Mouse (Mus musculus) neural tube, embryonic 15.5 days (tissue): ENCODE measurements around the gene Plk5. TPM values are rescaled to one million over a fixed set of nuclear protein-coding genes. Genes with fewer than 3 reads are reported as not detected.
A peak's percentile ranks its signal among the peaks of the same experiment; 100 is the strongest.

Experiments used
- ATAC-seq: fragments of 200-750 bp; cut with Nextera tagmentation; 2 replicates; pipeline ENCODE4 v1.8.0; 2017; ENCODE audit warnings: mild to moderate bottlenecking, moderate TSS enrichment, moderate library complexity; ENCODE audit not compliant: low FRiP score
- H3K27ac ChIP-seq: fragments of 300-500 bp; sonication (generic); replicated peaks from 2 replicates; pipeline ENCODE4 v1.5.1; 2015; ENCODE audit warnings: mild to moderate bottlenecking, inconsistent platforms
- H3K27me3 ChIP-seq: fragments of 300-500 bp; sonication (generic); replicated peaks from 2 replicates; pipeline ENCODE4 v1.6.1; 2015; ENCODE audit warnings: inconsistent platforms
- H3K36me3 ChIP-seq: fragments of 300-500 bp; sonication (generic); 2 replicates; pipeline ENCODE4 v1.6.1; 2015; ENCODE audit warnings: inconsistent platforms
- H3K4me1 ChIP-seq: fragments of 300-500 bp; sonication (generic); 2 replicates; pipeline ENCODE4 v1.6.1; 2015; ENCODE audit warnings: inconsistent platforms
- H3K4me2 ChIP-seq: fragments of 300-500 bp; sonication (generic); 2 replicates; pipeline ENCODE4 v1.6.1; 2015; ENCODE audit warnings: inconsistent platforms, mild to moderate bottlenecking, moderate library complexity
- H3K4me3 ChIP-seq: fragments of 300-500 bp; sonication (generic); replicated peaks from 2 replicates; pipeline ENCODE4 v1.5.1; 2015; ENCODE audit warnings: mild to moderate bottlenecking, inconsistent platforms
- H3K9ac ChIP-seq: fragments of 300-500 bp; sonication (generic); replicated peaks from 2 replicates; pipeline ENCODE4 v1.6.1; 2015; ENCODE audit warnings: mild to moderate bottlenecking, inconsistent platforms
- H3K9me3 ChIP-seq: fragments of 300-500 bp; sonication (generic); replicated peaks from 2 replicates; pipeline ENCODE4 v1.6.1; 2016; ENCODE audit warnings: inconsistent platforms
- WGBS: fragments of 180-500 bp; shearing (Covaris S2); methylation state at CpG from one replicate; pipeline ENCODE4 v1.1.7; 2015; ENCODE audit warnings: mixed read lengths; 5-methylcytosine and 5-hydroxymethylcytosine counted together
- polyA plus RNA-seq: library from polyadenylated mRNA; unstranded; fragments of >200 nt; fragmentation: Nextera tagmentation; extraction: Ambion mirVana; gene quantifications from 2 replicates; pipeline ENCODE4 v1.2.1, GENCODE M21; 2015

Gene Plk5
- polyA plus RNA-seq, 1 experiment from 2014 or later, result 6.1 TPM

GRCm38 (mm10) chr10:80367954-80368353 lies 11.7 kb downstream of the Plk5 start:
- ATAC-seq, result no peak
- H3K4me1 ChIP-seq, result peaks cover 9% of the 10 kb centered on the region
- no peak overlapping the region for H3K4me2 ChIP-seq
- no peak overlapping the region for H3K9ac ChIP-seq
- 56% methylated on average over 5 of the region's 5 CpGs for WGBS
- H3K36me3 ChIP-seq, result no peaks in the 10 kb centered on the region
- no peaks in the 10 kb centered on the region for H3K9me3 ChIP-seq
- H3K4me3 ChIP-seq, result no peak overlapping the region
- H3K27ac ChIP-seq, result no peak overlapping the region
- peaks cover 14% of the 10 kb centered on the region; the same call in 1 of the 2 replicates for H3K27me3 ChIP-seq

GRCm38 (mm10) chr10:80368392-80368791 lies 12.1 kb downstream of the Plk5 start:
- H3K4me1 ChIP-seq, result peaks cover 9% of the 10 kb centered on the region
- ATAC-seq, result no peak
- 87% methylated on average over 6 of the region's 6 CpGs for WGBS
- no peak overlapping the region for H3K9ac ChIP-seq
- no peak overlapping the region for H3K4me3 ChIP-seq
- no peak overlapping the region for H3K27ac ChIP-seq
- H3K36me3 ChIP-seq, result no peaks in the 10 kb centered on the region
- no peaks in the 10 kb centered on the region for H3K9me3 ChIP-seq
- peaks cover 14% of the 10 kb centered on the region; the same call in 1 of the 2 replicates for H3K27me3 ChIP-seq
- H3K4me2 ChIP-seq, result no peak overlapping the region

- no peaks in the 10 kb centered on the region for H3K9me3 ChIP-seq
- H3K27ac ChIP-seq, result no peak overlapping the region
- no peak overlapping the region for H3K4me3 ChIP-seq
- no peak overlapping the region for H3K4me2 ChIP-seq
- H3K4me1 ChIP-seq, result peaks cover 9% of the 10 kb centered on the region
- 79% methylated on average over 21 of the region's 21 CpGs for WGBS
- H3K9ac ChIP-seq, result no peak overlapping the region
- H3K27me3 ChIP-seq, result peaks cover 4% of the 10 kb centered on the region; the same call in 1 of the 2 replicates
- H3K36me3 ChIP-seq, result no peaks in the 10 kb centered on the region
- ATAC-seq, result no peak
These were observed 13.9 kb downstream of the Plk5 start for GRCm38 (mm10) chr10:80369995-80370747.

- peak overlapping the region; percentile 48 for H3K4me2 ChIP-seq
- peaks cover 9% of the 10 kb centered on the region for H3K4me1 ChIP-seq
- no peaks in the 10 kb centered on the region for H3K9me3 ChIP-seq
- H3K27ac ChIP-seq, result peak overlapping the region; percentile 54
- peak overlapping the region; percentile 23; the same call in 1 of the 2 replicates for H3K9ac ChIP-seq
- ATAC-seq, result peak; percentile 88
- peak overlapping the region; percentile 27 for H3K4me3 ChIP-seq
- H3K27me3 ChIP-seq, result no peaks in the 10 kb centered on the region
- 4% methylated on average over 12 of the region's 12 CpGs for WGBS
- no peaks in the 10 kb centered on the region for H3K36me3 ChIP-seq
These were observed 15.2 kb downstream of the Plk5 start for GRCm38 (mm10) chr10:80371411-80371966.

GRCm38 (mm10) chr10:80371983-80372382 lies 15.7 kb downstream of the Plk5 start:
- Histone ChIP-seq H3K27ac (peak overlapping the region; percentile 54), H3K36me3 (no peaks in the 10 kb centered on the region), H3K4me1 (peaks cover 9% of the 10 kb centered on the region), H3K9ac (0 out of 2 replicates have a peak overlapping the region, but pooled peaks have one; percentile 23), H3K9me3 (no peaks in the 10 kb centered on the region), H3K4me2 (peak overlapping the region; percentile 48), H3K4me3 (0 out of 2 replicates have a peak overlapping the region, but pooled peaks have one; percentile 27), H3K27me3 (no peaks in the 10 kb centered on the region)
- WGBS, result 48% methylated on average over 9 of the region's 9 CpGs
- 0 out of 2 replicates have a peak, but pooled peaks have one; percentile 6 for ATAC-seq

- H3K4me2 ChIP-seq, result no peak overlapping the region
- ATAC-seq, result no peak
- no peaks in the 10 kb centered on the region for H3K9me3 ChIP-seq
- no peaks in the 10 kb centered on the region for H3K27me3 ChIP-seq
- no peak overlapping the region for H3K4me3 ChIP-seq
- H3K27ac ChIP-seq, result no peak overlapping the region
- H3K4me1 ChIP-seq, result peaks cover 9% of the 10 kb centered on the region
- H3K36me3 ChIP-seq, result no peaks in the 10 kb centered on the region
- WGBS, result 79% methylated on average over 6 of the region's 6 CpGs
- H3K9ac ChIP-seq, result no peak overlapping the region
These were observed 16.4 kb downstream of the Plk5 start for GRCm38 (mm10) chr10:80372706-80373105.

GRCm38 (mm10) chr10:80374063-80374462 lies 17.8 kb downstream of the Plk5 start:
- H3K4me3 ChIP-seq, result no peak overlapping the region
- WGBS, result 24% methylated on average over 6 of the region's 6 CpGs
- H3K27me3 ChIP-seq, result no peaks in the 10 kb centered on the region
- no peak overlapping the region for H3K9ac ChIP-seq
- H3K4me2 ChIP-seq, result no peak overlapping the region
- H3K27ac ChIP-seq, result no peak overlapping the region
- ATAC-seq, result no peak
- no peaks in the 10 kb centered on the region for H3K9me3 ChIP-seq
- peaks cover 9% of the 10 kb centered on the region for H3K4me1 ChIP-seq
- peaks cover 2% of the 10 kb centered on the region for H3K36me3 ChIP-seq

- no peak overlapping the region for H3K9ac ChIP-seq
- H3K4me2 ChIP-seq, result no peak overlapping the region
- H3K36me3 ChIP-seq, result peaks cover 21% of the 10 kb centered on the region
- H3K27me3 ChIP-seq, result no peaks in the 10 kb centered on the region
- H3K9me3 ChIP-seq, result no peaks in the 10 kb centered on the region
- WGBS, result 3% methylated on average over 7 of the region's 7 CpGs
- ATAC-seq, result no peak
- peaks cover 11% of the 10 kb centered on the region for H3K4me1 ChIP-seq
- no peak overlapping the region for H3K4me3 ChIP-seq
- H3K27ac ChIP-seq, result no peak overlapping the region
These were observed 19.9 kb downstream of the Plk5 start for GRCm38 (mm10) chr10:80376160-80376559.

- H3K27ac ChIP-seq, result no peak overlapping the region
- no peak overlapping the region for H3K9ac ChIP-seq
- H3K36me3 ChIP-seq, result peaks cover 35% of the 10 kb centered on the region
- no peak for ATAC-seq
- H3K9me3 ChIP-seq, result no peaks in the 10 kb centered on the region
- 51% methylated on average over 10 of the region's 10 CpGs for WGBS
- no peak overlapping the region for H3K4me2 ChIP-seq
- H3K27me3 ChIP-seq, result no peaks in the 10 kb centered on the region
- H3K4me1 ChIP-seq, result peaks cover 16% of the 10 kb centered on the region
- H3K4me3 ChIP-seq, result no peak overlapping the region
These were observed 21.5 kb downstream of the Plk5 start for GRCm38 (mm10) chr10:80377716-80378115.

- peak overlapping the region; percentile 59; the same call in 1 of the 2 replicates for H3K4me3 ChIP-seq
- H3K27me3 ChIP-seq, result no peaks in the 10 kb centered on the region
- no peaks in the 10 kb centered on the region for H3K9me3 ChIP-seq
- WGBS, result 73% methylated on average over 7 of the region's 7 CpGs
- peaks cover 46% of the 10 kb centered on the region for H3K36me3 ChIP-seq
- H3K4me2 ChIP-seq, result peak overlapping the region; percentile 98
- peak overlapping the region; percentile 26; the same call in 1 of the 2 replicates for H3K9ac ChIP-seq
- H3K4me1 ChIP-seq, result peaks cover 44% of the 10 kb centered on the region
- no peak for ATAC-seq
- H3K27ac ChIP-seq, result no peak overlapping the region
These were observed 26.5 kb downstream of the Plk5 start for GRCm38 (mm10) chr10:80382641-80383365.

- Histone ChIP-seq H3K27ac (no peak overlapping the region), H3K9me3 (no peaks in the 10 kb centered on the region), H3K4me2 (peak overlapping the region; percentile 98), H3K9ac (peak overlapping the region; percentile 26), H3K4me1 (peaks cover 51% of the 10 kb centered on the region), H3K36me3 (peaks cover 46% of the 10 kb centered on the region), H3K27me3 (no peaks in the 10 kb centered on the region), H3K4me3 (peak overlapping the region; percentile 59; the same call in 1 of the 2 replicates)
- ATAC-seq, result no peak
- 59% methylated on average over 4 of the region's 4 CpGs for WGBS
These were observed 27.2 kb downstream of the Plk5 start for GRCm38 (mm10) chr10:80383431-80383830.
